Mouse (Mus musculus): ENCODE data around the gene D11Wsu47e.

- TF ChIP-seq CTCF (IDR thresholded peaks at IDR 0.05; ENCODE audit: low read depth, low read length) = no peak
- no peak for TF ChIP-seq POLR2A (IDR thresholded peaks at IDR 0.05; ENCODE audit: insufficient read depth, low read length)
- no peak for TF ChIP-seq EP300 (IDR thresholded peaks at IDR 0.05; ENCODE audit: insufficient read depth, low read depth, low read length)
These were observed 6.3 kb downstream of the D11Wsu47e start for GRCm38 (mm10) chr11:113690506-113690905.
